In the genomic region with DNA sequence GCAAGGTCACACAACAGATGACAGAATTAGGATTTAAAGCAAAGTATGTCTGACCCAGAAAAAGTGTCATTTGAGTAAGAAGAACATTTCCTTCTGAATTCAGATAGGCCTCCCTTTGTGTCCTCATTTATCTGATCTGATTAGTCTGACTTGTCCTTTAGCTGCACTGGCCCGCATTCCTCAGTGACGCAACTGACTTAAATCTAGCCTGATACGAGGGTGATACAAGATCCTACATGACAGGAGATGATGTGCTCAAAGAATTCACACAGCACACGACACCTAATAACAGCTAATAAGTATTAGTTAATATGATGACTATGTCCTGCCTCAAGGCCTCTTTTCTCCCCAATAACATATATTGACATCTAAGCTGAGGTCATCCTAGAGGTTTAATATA, we compare ENCODE assay signal across 27 mouse cellular contexts.
"Had no signal": no experiment of that assay in that cellular context is flagged by ENCODE, and none has a peak within 500 bp of the region (broad histone marks: within the 10 kb centered on the region; RNA-seq: fewer than 3 reads in every experiment).

No protein-coding gene starts in this region.

- H3K9me3 ChIP-seq: heart, embryonic 10.5 days; heart, embryonic 12.5 days; hindbrain, embryonic 10.5 days; hindbrain, embryonic 12.5 days; intestine, embryonic 15.5 days; kidney, embryonic 15.5 days; limb, embryonic 10.5 days; limb, embryonic 12.5 days had no signal

- DNase-seq: gastrocnemius, adult 2 months; gastrocnemius, postnatal 10 days; gastrocnemius, postnatal 25 days; heart, adult 18-20 months; heart, postnatal 10 days; heart, postnatal 4 days; kidney, adult 2 months; kidney, adult 9 months; kidney, postnatal 10 days; kidney, postnatal 25 days; kidney, postnatal 4 days; liver had no signal

- H3K27ac ChIP-seq: gastrocnemius, adult 2 months; heart, embryonic 10.5 days; hindbrain, embryonic 10.5 days; hindbrain, embryonic 12.5 days; hindbrain, embryonic 14.5 days; intestine, embryonic 15.5 days; kidney, embryonic 15.5 days; layer of hippocampus, adult 2 months; left cerebral cortex, adult 2 months; limb, embryonic 10.5 days; limb, embryonic 12.5 days had no signal

- H3K27me3 ChIP-seq: heart, embryonic 12.5 days; hindbrain, embryonic 12.5 days; intestine, embryonic 15.5 days; kidney, embryonic 15.5 days had no signal

- H3K4me3 ChIP-seq: gastrocnemius, adult 2 months; heart, embryonic 10.5 days; heart, embryonic 12.5 days; hindbrain, embryonic 10.5 days; hindbrain, embryonic 12.5 days; intestine, embryonic 15.5 days; kidney, embryonic 15.5 days; layer of hippocampus, adult 2 months; left cerebral cortex, adult 2 months; limb, embryonic 10.5 days; limb, embryonic 12.5 days had no signal

- H3K4me1 ChIP-seq: heart, embryonic 10.5 days; heart, embryonic 12.5 days; hindbrain, embryonic 10.5 days; hindbrain, embryonic 12.5 days; intestine, embryonic 15.5 days; kidney, embryonic 15.5 days; limb, embryonic 10.5 days; limb, embryonic 12.5 days had no signal

- H3K36me3 ChIP-seq: heart, embryonic 10.5 days; heart, embryonic 12.5 days; hindbrain, embryonic 10.5 days; hindbrain, embryonic 12.5 days; intestine, embryonic 15.5 days; kidney, embryonic 15.5 days; limb, embryonic 10.5 days; limb, embryonic 12.5 days had no signal

- ATAC-seq: hindbrain, embryonic 16.5 days; inflammation-experienced regulatory T-cells, adult 6 months; intestine, embryonic 15.5 days; intestine, postnatal 0 days had no signal

- H3K4me2 ChIP-seq: heart, embryonic 12.5 days; hindbrain, embryonic 12.5 days; hindbrain, embryonic 14.5 days; intestine, embryonic 15.5 days; kidney, embryonic 15.5 days; limb, embryonic 12.5 days; liver, embryonic 11.5 days had no signal

- H3K9ac ChIP-seq: heart, embryonic 12.5 days; hindbrain, embryonic 12.5 days; hindbrain, embryonic 14.5 days; intestine, embryonic 15.5 days; kidney, embryonic 15.5 days; limb, embryonic 12.5 days had no signal
